Mouse (Mus musculus) CH12.LX (cell line): ENCODE measurements around the gene R3hdm2. TPM values are rescaled to one million over a fixed set of nuclear protein-coding genes. Genes with fewer than 3 reads are reported as not detected.

Source experiments
- DNase-seq: peaks from one replicate; pipeline ENCODE4 v3.0.0-alpha.2; 2013; ENCODE audit errors: extremely low read depth
- H3K27ac ChIP-seq: 2 replicates; pipeline ENCODE4 v1.5.1; 2012; ENCODE audit warnings: low read depth, mild to moderate bottlenecking, control low read depth, moderate library complexity; ENCODE audit not compliant: insufficient read depth
- H3K27me3 ChIP-seq: replicated peaks from 2 replicates; pipeline ENCODE3; 2012; ENCODE audit warnings: inconsistent platforms
- H3K36me3 ChIP-seq, 2 experiments: replicated peaks in 1 of 2; 2 replicates each; pipeline versions ENCODE3 to v1.6.1; 2012; ENCODE audit warnings: inconsistent platforms in 1 of 2, low read length in 1 of 2, mild to moderate bottlenecking in 1 of 2, mixed read lengths in 1 of 2, moderate library complexity in 1 of 2; ENCODE audit not compliant: control insufficient read depth in 1 of 2, insufficient read depth in 1 of 2
- H3K4me1 ChIP-seq, 2 experiments: 2 replicates each; pipeline ENCODE4 v1.6.1; 2012; ENCODE audit warnings: inconsistent platforms in 1 of 2, moderate library complexity in 1 of 2; ENCODE audit not compliant: insufficient read depth in 2 of 2, control insufficient read depth in 1 of 2
- H3K4me2 ChIP-seq: 2 replicates; pipeline ENCODE4 v1.6.1; 2012; ENCODE audit warnings: low read depth, mild to moderate bottlenecking, control low read depth; ENCODE audit not compliant: poor library complexity, insufficient read depth, severe bottlenecking
- H3K4me3 ChIP-seq, 3 experiments: fragments of 150-350 bp in 1 of 3; sonication (generic) in 1 of 3; replicated peaks in 1 of 3; 2 replicates each; pipeline versions ENCODE3 to v1.5.1; 2011 to 2012; ENCODE audit warnings: low read depth in 2 of 3, low read length in 2 of 3, mild to moderate bottlenecking in 2 of 3, moderate library complexity in 2 of 3, control low read depth in 1 of 3, improper control_type of control experiment in 1 of 3, inconsistent platforms in 1 of 3, mixed read lengths in 1 of 3; ENCODE audit not compliant: poor library complexity in 1 of 3
- H3K79me2 ChIP-seq: replicated peaks from 2 replicates; pipeline ENCODE4 v1.6.1; 2012; ENCODE audit warnings: mild to moderate bottlenecking, moderate library complexity; ENCODE audit not compliant: control insufficient read depth, poor library complexity, insufficient read depth, severe bottlenecking; ENCODE audit errors: extremely low read depth
- H3K9ac ChIP-seq: 2 replicates; pipeline ENCODE4 v1.6.1; 2012; ENCODE audit warnings: low read depth, mild to moderate bottlenecking, control low read depth, moderate library complexity; ENCODE audit not compliant: insufficient read depth
- H3K9me3 ChIP-seq: replicated peaks from 2 replicates; pipeline ENCODE3; 2012; ENCODE audit warnings: low read length, inconsistent platforms, mixed read lengths
- BHLHE40 ChIP-seq: IDR thresholded peaks from 2 replicates; pipeline ENCODE4 v1.6.1; 2011; ENCODE audit warnings: mild to moderate bottlenecking, low read depth, low read length, improper control_type of control experiment
- CHD1 ChIP-seq: IDR thresholded peaks from 2 replicates; pipeline ENCODE4 v1.6.1; 2012; ENCODE audit warnings: low read depth, low read length, improper control_type of control experiment, inconsistent platforms
- CHD2 ChIP-seq: IDR thresholded peaks from 2 replicates; pipeline ENCODE4 v1.6.1; 2011; ENCODE audit warnings: low read length, improper control_type of control experiment
- E2F4 ChIP-seq: IDR thresholded peaks from 2 replicates; pipeline ENCODE4 v1.6.1; 2011; ENCODE audit warnings: low read depth, low read length, improper control_type of control experiment; ENCODE audit not compliant: insufficient replicate concordance
- ELF1 ChIP-seq: IDR thresholded peaks from 2 replicates; pipeline ENCODE4 v1.6.1; 2014; ENCODE audit warnings: low read depth, mild to moderate bottlenecking, inconsistent platforms, low read length, improper control_type of control experiment
- GABPA ChIP-seq: IDR thresholded peaks from 2 replicates; pipeline ENCODE4 v1.6.1; 2012; ENCODE audit warnings: low read depth, low read length, improper control_type of control experiment, inconsistent platforms; ENCODE audit not compliant: insufficient replicate concordance
- HCFC1 ChIP-seq: IDR thresholded peaks from 2 replicates; pipeline ENCODE4 v1.6.1; 2012; ENCODE audit warnings: low read depth, mild to moderate bottlenecking, inconsistent platforms, low read length, improper control_type of control experiment
- IRF4 ChIP-seq: IDR thresholded peaks from 2 replicates; pipeline ENCODE4 v1.6.1; 2014; ENCODE audit warnings: low read depth, mild to moderate bottlenecking, inconsistent platforms, low read length, improper control_type of control experiment
- JUN ChIP-seq: IDR thresholded peaks from 2 replicates; pipeline ENCODE4 v1.6.1; 2011; ENCODE audit warnings: low read depth, mild to moderate bottlenecking, low read length, improper control_type of control experiment, moderate library complexity; ENCODE audit not compliant: insufficient read depth
- MAFK ChIP-seq: IDR thresholded peaks from 2 replicates; pipeline ENCODE4 v1.6.1; 2011; ENCODE audit warnings: low read length, improper control_type of control experiment; ENCODE audit not compliant: insufficient replicate concordance
- MAX ChIP-seq: IDR thresholded peaks from 2 replicates; pipeline ENCODE4 v1.6.1; 2011; ENCODE audit warnings: low read length, improper control_type of control experiment
- MAZ ChIP-seq: IDR thresholded peaks from 2 replicates; pipeline ENCODE4 v1.6.1; 2012; ENCODE audit warnings: low read depth, mild to moderate bottlenecking, inconsistent platforms, low read length, improper control_type of control experiment, moderate library complexity
- MEF2A ChIP-seq: IDR thresholded peaks from 2 replicates; pipeline ENCODE4 v1.6.1; 2014; ENCODE audit warnings: low read depth, mild to moderate bottlenecking, inconsistent platforms, low read length, improper control_type of control experiment, borderline replicate concordance
- MXI1 ChIP-seq: IDR thresholded peaks from 2 replicates; pipeline ENCODE4 v1.6.1; 2011; ENCODE audit warnings: mild to moderate bottlenecking, low read depth, low read length, improper control_type of control experiment
- MYC ChIP-seq: IDR thresholded peaks from 2 replicates; pipeline ENCODE4 v1.6.1; 2011; ENCODE audit warnings: low read depth, mild to moderate bottlenecking, improper control_type of control experiment, low read length
- NRF1 ChIP-seq: IDR thresholded peaks from 2 replicates; pipeline ENCODE4 v1.6.1; 2014; ENCODE audit warnings: low read depth, mild to moderate bottlenecking, inconsistent platforms, low read length, improper control_type of control experiment, moderate library complexity
- POLR2AphosphoS2 ChIP-seq: IDR thresholded peaks from 2 replicates; pipeline ENCODE4 v1.6.1; 2011; ENCODE audit warnings: low read depth, low read length, improper control_type of control experiment
- RAD21 ChIP-seq: IDR thresholded peaks from 2 replicates; pipeline ENCODE4 v1.6.1; 2011; ENCODE audit warnings: low read depth, mild to moderate bottlenecking, low read length, improper control_type of control experiment, moderate library complexity
- RCOR1 ChIP-seq: conservative IDR thresholded peaks from 2 replicates; pipeline ENCODE4 v1.6.1; 2012; ENCODE audit warnings: low read depth, mild to moderate bottlenecking, inconsistent platforms, low read length, improper control_type of control experiment
- TBP ChIP-seq: conservative IDR thresholded peaks from 2 replicates; pipeline ENCODE4 v1.6.1; 2011; ENCODE audit warnings: low read depth, low read length, improper control_type of control experiment
- USF1 ChIP-seq: IDR thresholded peaks from 2 replicates; pipeline ENCODE4 v1.6.1; 2014; ENCODE audit warnings: low read depth, mild to moderate bottlenecking, inconsistent platforms, low read length, improper control_type of control experiment
- ZC3H11A ChIP-seq: IDR thresholded peaks from 2 replicates; pipeline ENCODE4 v1.6.1; 2012; ENCODE audit warnings: low read depth, mild to moderate bottlenecking, inconsistent platforms, low read length, improper control_type of control experiment
- ZKSCAN1 ChIP-seq: IDR thresholded peaks from 2 replicates; pipeline ENCODE4 v1.6.1; 2012; ENCODE audit warnings: low read depth, inconsistent platforms, low read length, improper control_type of control experiment, borderline replicate concordance
- ZMIZ1 ChIP-seq: IDR thresholded peaks from 2 replicates; pipeline ENCODE4 v1.6.1; 2012; ENCODE audit warnings: low read depth, mild to moderate bottlenecking, inconsistent platforms, low read length, improper control_type of control experiment
- ZNF384 ChIP-seq: IDR thresholded peaks from 2 replicates; pipeline ENCODE4 v1.6.1; 2012; ENCODE audit warnings: low read depth, low read length, improper control_type of control experiment, inconsistent platforms
- dilution Hi-C: fragments of 300-500 bp; cut with MboI; formaldehyde crosslinking; loops from 2 replicates; pipeline ENCODE4 v1.14.3; 2020; ENCODE audit warnings: low sequenced_read_pairs; ENCODE audit not compliant: extremely low pct_unique_long_range_greater_than_20kb, extremely low pct_ligation_motif_present
- in situ Hi-C: fragments of 300-500 bp; cut with MboI; formaldehyde crosslinking; loops from 3 replicates; pipeline ENCODE4 v1.14.3; 2019; ENCODE audit warnings: low sequenced_read_pairs, low pct_ligation_motif_present, low pct_unique_long_range_greater_than_20kb, mixed read lengths
- polyA plus RNA-seq: library from polyadenylated mRNA; unstranded; fragments of >175 nt; gene quantifications from 2 replicates; pipeline ENCODE4 v1.2.1, GENCODE M21; 2012; ENCODE audit warnings: low read depth; ENCODE audit not compliant: insufficient read length
- total RNA-seq, 2 experiments: library from RNA; depleted of rRNA; stranded (reverse); fragments of 300-350 nt in 1 of 2; fragments of >200 nt in 1 of 2; gene quantifications; 2 replicates each; pipeline ENCODE4 v1.2.3; 2012 to 2014

The R3hdm2 gene
- total and polyA plus RNA-seq, 3 experiments: 7.0 to 23.6 (median 8.7) TPM

- H3K27me3 ChIP-seq: peaks cover 48% of the 10 kb centered on the region
- peaks cover 20% of the 10 kb centered on the region for H3K79me2 ChIP-seq
- in situ Hi-C loops: no loop called here
- no peak overlapping the region for H3K4me3 ChIP-seq
- dilution Hi-C loops: no loop called here
- H3K9ac ChIP-seq: no peak overlapping the region
- peaks cover 5 to 13% of the 10 kb centered on the region in 2 experiments for H3K36me3 ChIP-seq
- no peaks in the 10 kb centered on the region for H3K9me3 ChIP-seq
- TF ChIP-seq POLR2AphosphoS2 (no peak), ZC3H11A (no peak), BHLHE40 (no peak), E2F4 (no peak), ZMIZ1 (no peak), MAZ (no peak), MYC (no peak), CHD1 (no peak), ZNF384 (no peak), GABPA (no peak), RCOR1 (no peak), NRF1 (no peak), IRF4 (no peak), JUN (no peak), USF1 (no peak), MAX (no peak), CHD2 (no peak), RAD21 (no peak)
- no peak overlapping the region for H3K27ac ChIP-seq
- no peak overlapping the region for H3K4me2 ChIP-seq
- H3K4me1 ChIP-seq: peaks cover 5 to 12% of the 10 kb centered on the region in 2 experiments
- no peak for DNase-seq
Observed at GRCm38 (mm10) chr10:127524646-127525255, 144.6 kb downstream of the R3hdm2 start.

GRCm38 (mm10) chr10:127526048-127526447, 145.9 kb downstream of the R3hdm2 start:
- Histone ChIP-seq H3K79me2 (peaks cover 7% of the 10 kb centered on the region), H3K27ac (no peak overlapping the region), H3K4me2 (no peak overlapping the region), H3K36me3 (no peaks in the 10 kb centered on the region), H3K27me3 (peaks cover 58% of the 10 kb centered on the region), H3K9me3 (no peaks in the 10 kb centered on the region), H3K9ac (no peak overlapping the region), H3K4me3 (no peak overlapping the region), H3K4me1 (peaks cover 0 to 4% of the 10 kb centered on the region in 2 experiments; a peak in 1 of 4 replicates)
- TF ChIP-seq ELF1: no peak
- no peak for TF ChIP-seq HCFC1
- no peak for TF ChIP-seq ZKSCAN1
- TF ChIP-seq MAFK: no peak
- no peak for TF ChIP-seq MXI1
- TF ChIP-seq RAD21: no peak
- no peak for TF ChIP-seq TBP
- TF ChIP-seq IRF4: no peak
- TF ChIP-seq JUN: no peak
- TF ChIP-seq MAZ: no peak
- no peak for TF ChIP-seq CHD1
- no peak for TF ChIP-seq BHLHE40
- TF ChIP-seq ZC3H11A: no peak
- no peak for TF ChIP-seq RCOR1
- no peak for TF ChIP-seq MEF2A
- dilution Hi-C loops (no loop called here), in situ Hi-C loops (no loop called here)
- no peak for DNase-seq
